Mouse (Mus musculus) WW6 (cell line): ENCODE data around the gene Inpp4a.

Experiments
- DNase-seq: peaks from one replicate; pipeline ENCODE4 v3.0.0-alpha.2; 2013; ENCODE audit warnings: low read depth, low spot score

The Inpp4a gene

DNA sequence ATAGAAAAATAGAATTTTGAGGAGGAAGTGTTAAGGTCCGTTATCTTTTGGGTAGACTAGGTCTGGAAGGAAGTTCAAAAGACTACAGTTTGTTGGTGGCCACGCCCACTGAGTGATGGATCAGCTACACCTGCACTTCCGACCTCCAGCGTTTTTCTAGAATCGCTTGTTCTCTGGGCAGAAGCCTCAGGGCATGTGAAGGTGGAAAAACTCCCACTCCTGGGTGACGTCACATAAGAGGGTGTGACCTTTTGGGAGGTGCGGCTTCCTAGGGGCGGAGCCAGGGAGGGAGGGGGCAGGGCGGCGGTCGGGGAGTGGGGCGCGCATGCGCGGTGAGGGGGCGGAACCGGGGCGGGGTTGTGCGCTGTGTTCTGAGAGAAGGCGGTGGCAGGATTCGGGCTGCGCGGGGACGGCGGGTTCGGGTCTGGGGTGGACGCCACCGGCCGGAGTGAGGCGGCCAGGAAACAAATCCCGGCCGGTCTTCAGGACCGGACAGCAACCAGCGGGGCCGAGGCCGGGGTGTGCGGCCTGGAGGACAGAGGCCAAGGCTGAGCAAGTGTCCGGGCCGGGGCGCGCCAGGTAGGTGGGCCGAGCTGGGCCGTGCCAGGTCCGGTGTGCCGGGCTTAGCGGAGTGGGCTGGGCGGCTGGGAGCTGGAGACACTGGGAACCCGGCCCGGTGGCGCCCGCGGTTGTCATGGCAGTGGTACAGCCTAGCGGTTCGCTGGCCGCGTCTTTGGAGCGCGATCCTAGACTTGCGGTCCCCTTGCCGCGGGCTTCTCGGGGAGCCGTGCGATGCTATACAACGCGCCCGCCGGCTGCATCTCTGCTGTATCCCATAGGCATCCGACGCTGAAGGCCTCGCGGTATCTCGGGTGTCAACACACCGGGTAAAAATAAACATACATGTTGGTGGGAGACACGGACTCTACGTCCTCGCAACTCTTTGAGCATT lies at the start of gene Inpp4a:
Gene Inpp4a (plus strand): TSS at position 326 of the 952 bp plus-strand sequence.
- DNase-seq = peak; percentile 84

GRCm38 (mm10) chr1:37250643-37251310 lies 48.9 kb upstream of the Inpp4a start:
- DNase-seq = peak; percentile 33

DNA sequence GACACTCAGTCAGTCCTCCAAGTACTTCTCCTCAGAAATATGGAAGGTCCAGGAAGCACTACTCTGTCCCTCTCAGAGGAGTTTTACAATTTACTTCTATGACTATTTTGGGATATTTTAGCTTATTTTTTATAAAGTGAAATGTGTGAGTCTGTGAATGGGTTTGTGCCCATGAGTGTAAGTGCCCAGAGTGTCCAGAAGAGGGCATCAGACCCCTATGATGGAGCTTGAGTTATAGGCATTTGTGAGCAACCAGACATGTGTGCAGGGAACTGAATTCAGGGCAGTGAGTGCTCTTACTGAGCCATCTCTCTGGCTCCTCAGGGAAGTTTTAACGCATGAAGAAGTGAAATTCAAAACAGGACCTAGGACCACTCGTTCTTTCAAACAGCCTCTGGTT lies 41.2 kb upstream of the Inpp4a start:
- no peak for DNase-seq

- DNase-seq = peak; percentile 38
Observed at GRCm38 (mm10) chr1:37272464-37272863, 27.2 kb upstream of the Inpp4a start.

- DNase-seq = no peak
Observed at GRCm38 (mm10) chr1:37286556-37286955, 13.1 kb upstream of the Inpp4a start.

GRCm38 (mm10) chr1:37287748-37288147 lies 11.9 kb upstream of the Inpp4a start:
- no peak for DNase-seq

DNA sequence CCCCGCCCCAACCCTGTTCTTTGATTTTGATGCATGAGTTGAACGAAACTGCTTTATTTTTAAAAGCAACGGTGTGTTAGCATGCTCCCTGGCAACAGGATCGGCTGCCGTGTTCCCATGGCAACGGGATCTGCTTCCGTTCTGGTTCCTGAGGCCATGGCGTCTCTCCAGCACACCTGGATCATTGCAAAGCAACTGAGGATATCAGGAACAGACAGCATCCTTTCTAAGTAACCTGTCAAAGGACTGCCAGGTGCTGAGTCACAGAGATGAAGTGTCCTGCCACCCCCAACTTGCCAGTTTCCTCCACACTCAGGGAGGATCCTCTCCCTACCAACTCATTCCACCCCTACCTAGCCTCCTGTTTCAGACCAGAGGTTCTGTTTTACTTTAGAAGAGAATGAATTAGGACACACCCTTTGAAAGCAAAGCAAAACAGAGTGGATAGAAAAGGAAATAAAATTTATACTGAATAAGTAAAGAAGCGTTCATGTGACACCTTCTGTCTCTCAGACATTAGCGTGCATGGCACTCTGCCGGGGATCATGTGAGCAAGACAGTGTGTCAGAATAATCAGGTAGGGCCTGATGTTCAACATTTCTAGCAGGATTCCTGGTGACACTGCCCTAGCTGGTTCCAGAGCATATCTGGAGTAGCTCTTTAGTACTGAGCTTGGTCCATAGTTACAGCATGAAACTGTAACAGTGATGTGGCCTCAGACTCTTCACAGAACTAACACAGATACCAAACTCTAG lies 11.3 kb upstream of the Inpp4a start:
- DNase-seq = no peak

DNA sequence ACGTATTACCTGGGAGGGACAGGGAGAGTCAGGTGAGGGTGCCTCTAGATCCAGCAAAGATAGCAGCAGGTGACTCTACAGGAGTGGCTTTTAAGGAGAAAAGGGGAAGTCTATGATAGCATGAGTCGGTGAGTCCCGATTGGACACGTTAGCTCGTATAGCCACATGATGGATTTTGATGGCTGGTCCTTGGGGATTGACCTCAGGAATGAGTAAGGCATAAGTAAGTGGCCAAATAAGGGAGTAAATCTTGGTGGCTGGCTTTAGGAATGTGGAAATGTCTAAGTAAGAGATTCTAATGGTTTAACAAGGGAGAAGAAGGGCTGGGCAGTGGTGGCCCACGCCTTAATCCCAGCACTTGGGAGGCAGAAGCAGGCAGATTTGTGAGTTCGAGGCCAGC lies 10.7 kb upstream of the Inpp4a start:
- DNase-seq = no peak

- no peak for DNase-seq
Observed at GRCm38 (mm10) chr1:37296414-37296813, 3.3 kb upstream of the Inpp4a start.

DNA sequence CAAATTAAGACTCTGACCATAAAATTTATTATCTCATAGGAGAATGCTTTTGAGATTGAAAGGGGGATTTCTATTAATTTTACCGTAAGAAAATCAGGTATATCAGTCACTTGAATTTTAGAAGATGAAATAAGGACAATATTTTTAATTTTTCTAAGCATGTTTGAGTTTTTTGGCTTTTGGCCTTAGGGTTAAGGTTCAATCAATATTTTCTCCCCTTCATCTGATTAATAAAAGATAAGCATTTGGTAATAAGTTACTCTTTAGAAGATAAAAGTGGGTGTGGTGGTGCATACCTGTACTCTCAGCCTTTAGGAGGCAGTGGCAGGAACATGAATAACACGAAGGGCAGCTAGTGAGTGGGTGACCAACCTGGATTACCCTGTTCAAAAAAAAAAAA lies 761 bp upstream of the Inpp4a start:
- no peak for DNase-seq

DNA sequence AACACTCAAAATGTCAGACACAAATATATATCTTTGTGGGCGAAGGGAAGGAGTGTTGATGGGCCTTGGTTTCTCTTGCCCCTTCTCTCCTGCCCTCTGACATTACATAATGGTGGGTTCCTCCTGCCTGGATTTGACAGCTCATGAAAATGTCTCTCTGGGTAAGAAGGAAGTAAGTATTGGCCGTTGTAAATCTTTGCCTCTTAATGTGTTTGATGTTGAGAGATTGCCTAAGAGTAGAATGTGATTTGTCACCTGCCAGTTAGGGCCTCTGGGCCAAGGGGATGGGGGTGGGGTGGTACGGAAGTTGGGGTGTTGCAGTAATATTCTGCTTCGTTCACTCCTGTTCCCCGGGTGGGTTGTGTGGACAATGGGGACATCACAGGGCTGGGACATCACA lies 985 bp downstream of the Inpp4a start:
- DNase-seq = no peak

DNA sequence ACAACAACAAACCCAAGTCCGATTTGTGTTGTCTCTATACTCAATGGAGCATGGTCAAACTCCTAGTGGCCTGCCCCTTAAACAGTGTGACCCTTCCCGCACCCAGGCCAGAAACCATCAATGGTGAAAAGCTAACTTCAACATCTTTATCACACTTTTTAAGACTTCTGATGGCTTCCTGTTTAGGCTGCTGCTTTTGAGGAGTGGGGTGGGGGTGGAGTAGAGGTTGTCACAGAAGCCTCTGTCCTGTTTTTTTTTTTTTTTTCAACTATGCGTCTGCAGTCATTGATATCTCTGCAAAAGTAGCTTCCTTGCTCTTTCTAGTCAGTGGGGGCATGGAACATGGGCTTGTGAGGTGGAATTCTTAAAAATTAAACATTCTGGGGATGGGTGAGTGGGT lies 3.1 kb downstream of the Inpp4a start:
- no peak for DNase-seq

DNA sequence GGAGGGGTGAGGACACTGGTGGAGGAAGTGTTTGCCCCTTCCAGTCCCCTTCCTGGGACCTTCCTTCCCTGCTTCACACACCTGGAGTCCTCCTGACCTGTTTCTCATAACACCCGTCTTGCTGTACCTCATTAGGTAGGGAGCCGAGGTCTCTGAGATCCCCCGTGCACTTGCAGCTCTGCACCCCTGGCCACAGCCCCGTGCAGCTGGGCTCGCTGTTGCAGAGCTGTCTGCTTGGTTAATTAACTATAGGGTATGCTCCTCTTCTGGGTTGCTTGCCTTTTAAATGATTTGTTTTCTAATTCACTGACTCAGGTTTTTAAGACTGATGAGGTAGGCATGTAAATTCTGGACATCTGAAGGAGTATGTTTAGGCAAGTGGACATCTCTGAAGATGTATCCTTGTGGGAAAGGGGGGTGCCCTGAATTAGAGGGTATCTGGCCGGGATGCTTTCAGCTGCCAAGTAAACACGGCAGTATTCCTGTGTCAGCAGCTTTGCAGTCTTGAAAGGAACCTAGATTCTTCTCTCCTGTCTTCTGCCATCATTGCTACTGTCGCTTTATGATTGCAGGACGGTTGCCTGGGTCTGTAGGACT lies 6.1 kb downstream of the Inpp4a start:
- DNase-seq = no peak

DNA sequence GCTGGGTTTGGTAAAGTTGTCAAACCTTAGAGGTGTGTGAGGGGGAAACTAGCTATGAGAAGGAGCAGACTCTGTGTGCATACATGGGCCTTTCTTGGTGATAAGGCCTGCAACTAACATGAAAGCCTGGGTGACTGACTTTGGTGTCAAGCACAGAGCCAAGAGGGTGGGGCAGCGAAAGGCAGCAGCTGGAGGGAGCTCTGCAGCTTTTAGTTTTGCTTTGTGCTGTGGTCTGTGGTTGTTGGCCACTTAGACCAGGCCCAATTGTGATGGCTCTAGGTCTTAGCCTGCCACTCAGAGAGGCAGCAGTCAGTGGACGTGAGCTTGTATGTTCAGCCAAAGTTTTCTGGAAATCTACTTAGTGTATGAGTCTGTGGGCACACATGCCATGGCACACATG lies 7.9 kb downstream of the Inpp4a start:
- DNase-seq = no peak

DNA sequence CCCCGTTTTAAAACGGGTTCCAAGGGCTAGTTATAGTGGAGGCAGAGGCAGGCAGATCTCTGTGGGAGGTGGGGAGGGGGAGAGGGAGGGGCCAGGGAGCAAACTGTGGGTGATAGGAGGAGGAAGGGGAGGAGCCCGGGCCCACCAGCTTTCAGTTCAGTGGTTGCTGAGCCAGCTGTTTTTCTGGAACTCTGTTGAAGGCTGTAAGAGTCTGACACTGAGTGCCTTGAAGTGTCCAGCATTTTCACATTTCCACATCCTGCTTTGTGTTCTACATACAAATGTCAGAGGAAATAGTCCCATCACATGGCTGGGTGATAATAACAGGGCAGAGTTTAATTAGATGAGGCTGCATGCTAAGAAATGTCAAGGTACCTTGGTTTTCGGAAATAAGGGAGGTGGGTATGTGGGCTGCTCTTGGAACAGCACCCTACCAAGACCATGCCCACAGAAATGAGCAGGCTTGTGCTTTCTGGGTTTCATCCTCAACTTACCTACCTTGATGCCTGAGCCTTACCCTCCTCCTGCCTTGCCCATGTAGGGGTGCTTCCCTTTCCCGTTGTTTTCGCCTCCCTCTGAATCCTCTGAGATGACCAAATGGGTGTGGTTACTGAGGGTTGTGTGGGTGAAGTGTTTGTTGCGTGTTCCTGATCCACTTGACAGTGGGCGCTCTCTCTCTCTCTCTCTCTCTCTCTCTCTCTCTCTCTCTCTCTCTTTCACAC lies 8.5 kb downstream of the Inpp4a start:
- no peak for DNase-seq

GRCm38 (mm10) chr1:37308743-37309100 lies 9.1 kb downstream of the Inpp4a start:
- no peak for DNase-seq

DNA sequence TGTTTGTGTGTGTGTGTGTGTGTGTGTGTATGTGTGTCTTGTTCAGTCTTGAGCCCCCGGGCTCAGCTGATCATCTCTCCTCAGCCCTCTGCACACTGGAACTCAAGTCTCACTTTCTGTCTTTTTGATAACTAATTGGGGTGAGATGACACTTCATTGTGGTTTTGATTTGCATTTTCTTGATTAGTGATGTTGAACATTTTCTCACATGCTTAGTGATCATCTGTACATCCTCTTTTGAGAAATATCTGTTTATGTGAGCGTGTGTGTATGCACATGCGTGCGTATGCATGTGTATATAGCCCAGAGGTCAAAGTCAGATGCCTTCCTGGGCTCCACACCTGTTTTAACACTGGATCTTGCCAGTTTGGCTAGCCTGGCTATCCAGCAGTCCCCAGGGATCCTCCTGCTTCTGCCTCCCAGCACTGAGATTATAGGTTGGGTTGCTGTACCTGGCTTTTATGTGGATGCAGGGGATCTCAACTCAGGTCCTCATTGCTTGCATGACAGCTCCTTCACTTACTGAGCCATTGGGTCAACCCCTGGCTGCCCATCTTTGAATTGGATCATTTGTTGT lies 10.4 kb downstream of the Inpp4a start:
- no peak for DNase-seq

DNA sequence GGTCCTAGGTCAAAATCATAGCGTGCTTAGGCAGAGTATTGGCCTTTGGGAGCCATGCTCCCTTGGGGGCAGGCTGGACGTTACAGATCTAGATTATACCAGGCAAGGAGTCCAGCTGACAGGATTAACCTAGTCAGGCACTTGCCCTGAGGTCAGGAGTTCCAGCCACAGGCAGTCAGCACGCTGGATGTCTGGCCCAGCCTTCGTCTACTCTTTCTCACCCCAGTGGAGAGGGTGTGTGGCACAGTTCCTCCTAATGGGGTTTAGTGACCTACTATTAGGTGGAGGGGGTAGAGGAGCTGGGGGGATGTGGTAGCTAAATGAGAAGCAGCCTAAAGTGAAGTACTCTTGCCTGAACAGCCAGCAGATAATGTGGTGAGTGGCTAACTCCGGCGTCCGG lies 14.7 kb downstream of the Inpp4a start:
- no peak for DNase-seq

DNA sequence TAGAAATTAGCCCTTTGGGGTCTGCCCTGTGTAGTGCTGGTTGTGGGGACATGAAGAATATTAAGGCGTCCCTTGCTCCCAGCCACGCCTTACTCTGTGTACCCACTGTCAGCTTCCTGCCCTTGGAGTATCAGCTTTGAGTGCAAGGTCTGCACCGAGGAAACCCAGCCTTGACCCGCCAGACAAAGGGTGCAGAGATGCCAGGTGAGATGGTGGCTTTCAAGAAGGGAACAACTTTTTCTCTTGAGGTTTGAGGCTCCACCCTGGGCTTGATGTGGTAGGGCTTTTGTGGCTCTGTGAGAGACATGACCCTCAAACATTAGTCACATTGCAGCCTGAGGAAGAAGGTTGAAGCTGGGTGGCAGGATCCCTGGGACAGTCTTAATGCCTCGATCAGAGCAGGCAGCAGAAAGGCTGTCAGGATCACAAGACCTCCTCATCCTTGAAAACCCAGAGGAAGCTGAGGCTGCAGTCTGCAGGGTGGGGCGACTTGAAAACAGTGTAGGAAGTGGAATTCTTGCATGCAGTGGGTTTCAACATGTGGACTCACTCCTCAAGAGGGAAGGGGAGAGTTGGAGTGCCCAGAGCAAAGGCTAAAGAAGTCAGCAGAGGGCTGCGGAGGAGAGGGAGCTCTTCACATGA lies 18.1 kb downstream of the Inpp4a start:
- no peak for DNase-seq

GRCm38 (mm10) chr1:37318558-37318957 lies 18.9 kb downstream of the Inpp4a start:
- DNase-seq = no peak
